Mouse (Mus musculus) heart, adult 2 months (tissue): ENCODE measurements around the gene Phldb1. TPM values are rescaled to one million over a fixed set of nuclear protein-coding genes. Genes with fewer than 3 reads are reported as not detected.

ENCODE experiments used
- DNase-seq, 2 experiments: peaks; one replicate each; pipeline ENCODE4 v3.0.0; 2021
- H3K27ac ChIP-seq: fragments of 200-600 bp; 2 replicates; pipeline ENCODE4 v1.8.1; 2022
- H3K27me3 ChIP-seq: fragments of 200-500 bp; 2 replicates; pipeline ENCODE4 v1.6.1; 2012; ENCODE audit warnings: mild to moderate bottlenecking, low read length, inconsistent platforms, mixed read lengths; ENCODE audit not compliant: control insufficient read depth, insufficient read depth
- H3K36me3 ChIP-seq: fragments of 200-500 bp; 2 replicates; pipeline ENCODE4 v1.6.1; 2012; ENCODE audit warnings: low read length, inconsistent platforms; ENCODE audit not compliant: control insufficient read depth, insufficient read depth
- H3K4me1 ChIP-seq: fragments of 200-500 bp; 2 replicates; pipeline ENCODE4 v1.6.1; 2011; ENCODE audit warnings: low read length; ENCODE audit not compliant: control insufficient read depth, insufficient read depth
- H3K4me3 ChIP-seq: fragments of 200-600 bp; 2 replicates; pipeline ENCODE4 v1.8.1; 2022
- H3K79me2 ChIP-seq: fragments of 200-500 bp; replicated peaks from 2 replicates; pipeline ENCODE4 v1.6.1; 2012; ENCODE audit warnings: mild to moderate bottlenecking, inconsistent platforms, low read length, moderate library complexity, mixed read lengths; ENCODE audit not compliant: control insufficient read depth, insufficient read depth
- H3K9ac ChIP-seq: fragments of 200-500 bp; 2 replicates; pipeline ENCODE4 v1.6.1; 2012; ENCODE audit warnings: low read depth, mild to moderate bottlenecking, control low read depth, inconsistent platforms, low read length, mixed read lengths
- CTCF ChIP-seq: fragments of 200-600 bp; IDR thresholded peaks from 2 replicates; pipeline ENCODE4 v1.8.1; 2022; ENCODE audit warnings: antibody characterized with exemption, mild to moderate bottlenecking, moderate library complexity
- EP300 ChIP-seq: fragments of 200-500 bp; IDR thresholded peaks from 2 replicates; pipeline ENCODE4 v1.6.1; 2011; ENCODE audit warnings: low read depth, low read length, control low read depth; ENCODE audit not compliant: insufficient read depth
- POLR2A ChIP-seq: fragments of 200-500 bp; IDR thresholded peaks from 2 replicates; pipeline ENCODE4 v1.6.1; 2011; ENCODE audit warnings: mild to moderate bottlenecking, low read depth, low read length, control low read depth; ENCODE audit not compliant: insufficient read depth
- WGBS: fragments of 180-500 bp; shearing (Covaris S2); methylation state at CpG from one replicate; pipeline ENCODE4 v1.1.7; 2018; 5-methylcytosine and 5-hydroxymethylcytosine counted together
- intact Hi-C: fragments of 180-260 bp; cut with DNase I; formaldehyde crosslinking; loops from one replicate; pipeline ENCODE4 v1.15.1; 2025
- polyA plus RNA-seq: library from polyadenylated mRNA; depleted of rRNA; stranded (reverse); fragments of >200 nt; gene quantifications from 2 replicates; pipeline ENCODE4 v1.2.3, GENCODE M21; 2012
- total RNA-seq, 2 experiments: library from RNA; stranded (reverse); gene quantifications; 2 replicates each; pipeline ENCODE4 v1.2.3; 2021

The Phldb1 gene
- total and polyA plus RNA-seq, 3 experiments: 104 to 146 (median 108) TPM

DNA sequence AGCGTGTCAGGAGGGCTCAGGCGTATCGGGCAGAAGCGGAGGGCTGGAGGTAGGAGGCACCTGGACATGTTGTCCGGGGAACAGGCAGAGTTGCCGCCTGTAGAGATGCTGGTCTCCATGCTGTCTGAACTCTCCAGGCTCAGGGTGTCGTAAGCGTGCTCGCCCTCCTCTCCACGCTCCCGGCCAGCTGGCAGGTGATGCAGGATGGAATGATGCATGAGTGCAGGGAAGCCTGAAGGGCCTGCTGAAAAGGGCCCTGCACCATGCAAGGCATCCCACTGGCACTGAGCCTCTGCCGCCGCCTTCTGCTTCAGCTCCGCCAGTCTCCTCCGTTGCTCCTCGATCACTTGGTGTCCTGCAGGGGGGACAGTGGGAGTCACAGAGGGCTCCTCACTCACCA, 37.1 kb downstream of the Phldb1 start:
- intact Hi-C loops: no loop called here
- Histone ChIP-seq H3K27me3 (no peaks in the 10 kb centered on the region), H3K27ac (no peak overlapping the region), H3K9ac (no peak overlapping the region), H3K4me3 (no peak overlapping the region), H3K79me2 (no peaks in the 10 kb centered on the region), H3K4me1 (no peaks in the 10 kb centered on the region), H3K36me3 (no peaks in the 10 kb centered on the region)
- DNase-seq: peak in 1 of 2 experiments; percentile 15
- TF ChIP-seq EP300 (no peak), POLR2A (no peak), CTCF (no peak)
- WGBS: 92% methylated on average over 16 of the region's 16 CpGs

DNA sequence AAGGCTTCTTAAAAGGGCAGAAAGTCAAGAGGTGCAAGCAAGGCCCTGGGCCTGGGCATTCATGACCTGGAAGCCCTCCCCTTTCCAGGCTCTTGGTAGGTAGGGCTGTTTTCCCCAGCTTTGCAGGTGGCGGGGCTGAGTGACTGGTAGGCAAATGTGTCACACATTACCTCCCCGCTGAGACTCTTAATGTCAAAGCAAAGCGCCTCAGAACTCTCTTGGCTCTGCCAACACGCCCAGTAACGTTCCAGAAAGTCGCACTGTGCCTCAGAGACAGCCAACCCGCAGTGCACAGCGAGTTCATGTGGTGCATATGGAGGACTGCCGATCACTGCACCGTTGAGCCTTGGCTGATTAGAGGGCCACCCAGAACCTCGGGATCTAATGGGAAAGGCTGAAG, 41.9 kb downstream of the Phldb1 start:
- Histone ChIP-seq H3K27me3 (no peaks in the 10 kb centered on the region), H3K4me3 (no peak overlapping the region), H3K4me1 (peaks cover 16% of the 10 kb centered on the region), H3K79me2 (no peaks in the 10 kb centered on the region), H3K36me3 (no peaks in the 10 kb centered on the region), H3K9ac (no peak overlapping the region), H3K27ac (no peak overlapping the region; the same call in 1 of the 2 replicates)
- no peak for DNase-seq
- TF ChIP-seq CTCF: no peak
- TF ChIP-seq POLR2A: no peak
- no peak for TF ChIP-seq EP300
- intact Hi-C loops: no loop called here
- WGBS: 83% methylated on average over 11 of the region's 11 CpGs

DNA sequence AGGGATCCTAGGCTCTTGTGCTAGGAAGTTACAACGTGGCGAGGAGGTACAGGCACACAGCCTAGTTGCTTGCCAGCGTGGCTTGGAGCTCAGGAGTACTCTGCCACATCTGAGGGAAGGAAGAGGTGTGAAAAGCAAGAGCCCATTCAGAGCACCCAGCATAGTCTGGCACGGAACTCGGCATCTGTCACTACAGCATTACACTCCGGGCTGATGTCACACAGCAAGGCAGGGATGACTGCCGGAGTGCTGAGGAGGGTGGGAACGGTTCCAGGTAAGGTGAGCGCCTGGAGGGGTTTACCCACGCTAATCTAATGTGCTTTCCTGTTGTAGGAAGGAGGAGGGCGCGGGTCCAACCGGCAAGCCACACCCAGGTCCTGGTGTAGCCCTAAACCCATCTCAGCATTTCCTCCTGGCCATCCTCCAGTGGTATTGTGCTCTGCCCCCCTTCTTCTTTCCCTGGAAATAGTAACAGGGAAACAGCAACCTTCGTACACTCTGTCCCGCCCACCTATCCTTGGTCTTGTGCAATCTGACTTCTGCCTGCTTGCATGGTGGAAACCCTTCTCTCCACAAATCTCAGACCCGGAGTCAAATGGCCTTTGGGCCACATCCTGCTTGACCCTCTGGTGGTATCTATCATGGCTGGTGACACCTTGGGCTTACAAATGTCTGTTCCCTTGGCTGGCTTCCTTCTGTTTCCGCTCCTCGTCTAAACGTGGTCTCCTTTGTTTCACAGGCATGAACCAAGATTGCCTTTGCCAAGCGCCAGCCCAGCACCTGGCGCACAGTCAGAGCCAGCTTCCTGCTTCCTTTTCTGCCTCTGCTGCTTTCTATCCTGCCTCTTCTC, 43.1 kb downstream of the Phldb1 start:
- Histone ChIP-seq H3K9ac (no peak overlapping the region), H3K4me1 (peaks cover 16% of the 10 kb centered on the region), H3K36me3 (no peaks in the 10 kb centered on the region), H3K27ac (peak overlapping the region; percentile 17), H3K4me3 (no peak overlapping the region), H3K79me2 (no peaks in the 10 kb centered on the region), H3K27me3 (no peaks in the 10 kb centered on the region)
- WGBS: 16% methylated on average over 21 of the region's 21 CpGs
- DNase-seq: peak; percentile 77 to 84
- TF ChIP-seq CTCF: no peak
- 0 out of 2 replicates have a peak, but pooled peaks have one; percentile 54 for TF ChIP-seq EP300
- TF ChIP-seq POLR2A: no peak
- intact Hi-C loops: loop anchor here (1.0 kb wide), 1 partner anchor 43 kb away; the partner anchor contains the start of gene Phldb1

DNA sequence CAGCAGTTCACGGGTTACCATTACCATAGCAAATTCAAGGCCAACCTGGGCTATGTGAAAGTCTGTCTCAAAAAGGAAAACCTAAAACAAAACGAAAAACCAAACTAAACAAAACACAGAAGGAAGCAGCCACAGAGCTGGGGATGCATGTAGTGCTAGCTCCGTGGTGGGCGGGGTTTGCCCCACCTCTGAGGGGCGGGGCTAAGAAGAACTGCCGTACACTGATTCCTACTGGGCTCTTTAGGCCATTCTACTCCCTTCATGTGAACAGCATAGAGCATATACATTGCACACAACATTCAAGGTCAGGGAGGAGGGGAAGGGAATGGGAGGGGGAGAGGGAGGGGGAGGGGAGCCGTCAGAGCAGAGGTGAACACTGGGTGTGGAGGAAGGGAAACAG, 44.4 kb downstream of the Phldb1 start:
- H3K27me3 ChIP-seq: no peaks in the 10 kb centered on the region
- no peaks in the 10 kb centered on the region for H3K36me3 ChIP-seq
- H3K27ac ChIP-seq: no peak overlapping the region
- no peak overlapping the region for H3K9ac ChIP-seq
- 42% methylated on average over 7 of the region's 7 CpGs for WGBS
- intact Hi-C loops: no loop called here
- TF ChIP-seq CTCF (no peak), EP300 (no peak), POLR2A (no peak)
- peaks cover 24% of the 10 kb centered on the region for H3K4me1 ChIP-seq
- no peak overlapping the region for H3K4me3 ChIP-seq
- peak in 1 of 2 experiments; percentile 36 for DNase-seq
- H3K79me2 ChIP-seq: no peaks in the 10 kb centered on the region

DNA sequence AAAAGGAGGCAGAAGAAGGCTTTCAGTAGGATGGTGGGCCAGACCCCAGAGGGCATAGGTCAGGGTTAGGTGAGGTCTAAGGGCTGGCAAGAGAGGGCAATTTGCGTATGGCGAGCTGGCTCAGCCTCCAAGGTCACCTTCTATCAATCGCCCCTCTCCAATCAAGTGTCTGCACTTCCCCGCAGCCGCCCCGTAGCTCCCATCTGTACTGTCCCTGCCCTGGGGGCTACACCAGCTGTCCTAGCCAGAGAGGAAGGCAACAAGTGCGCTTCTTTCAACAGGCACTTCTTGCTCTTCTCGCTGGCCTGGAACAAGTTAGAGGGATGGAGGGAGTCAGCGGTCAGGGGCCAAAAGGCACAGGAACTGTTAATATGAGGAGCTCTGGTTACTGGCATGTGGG, 47.0 kb downstream of the Phldb1 start:
- Histone ChIP-seq H3K9ac (no peak overlapping the region), H3K4me3 (no peak overlapping the region), H3K36me3 (no peaks in the 10 kb centered on the region), H3K27ac (no peak overlapping the region), H3K4me1 (peaks cover 26% of the 10 kb centered on the region), H3K79me2 (no peaks in the 10 kb centered on the region), H3K27me3 (no peaks in the 10 kb centered on the region)
- intact Hi-C loops: loop anchor here (5.0 kb wide), 1 partner anchor 181 kb away; no protein-coding TSS in a partner anchor
- DNase-seq: no peak
- no peak for TF ChIP-seq EP300
- no peak for TF ChIP-seq CTCF
- TF ChIP-seq POLR2A: no peak
- WGBS: 82% methylated on average over 9 of the region's 9 CpGs

DNA sequence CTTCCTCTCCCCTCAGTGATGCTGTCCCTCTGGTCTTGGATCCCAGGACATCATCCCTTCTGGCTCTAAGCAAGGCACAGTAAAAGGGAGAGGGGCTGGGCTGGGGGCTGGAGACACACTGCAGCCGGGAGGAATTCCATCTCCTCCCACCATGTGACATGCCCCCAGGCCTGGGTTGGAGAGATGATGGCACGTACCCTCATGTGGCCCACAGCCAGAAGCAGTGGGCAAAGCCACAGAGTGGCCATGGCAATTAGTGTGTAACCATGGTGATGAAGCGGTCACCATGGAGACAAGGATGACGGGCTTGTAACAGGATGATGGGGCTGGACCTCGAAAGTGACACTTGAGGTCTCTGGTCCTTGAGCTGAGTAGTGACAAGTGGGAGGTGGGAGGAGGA, 48.4 kb downstream of the Phldb1 start:
- Histone ChIP-seq H3K36me3 (no peaks in the 10 kb centered on the region), H3K27me3 (no peaks in the 10 kb centered on the region), H3K27ac (peak overlapping the region; percentile 36), H3K4me1 (peaks cover 16% of the 10 kb centered on the region), H3K79me2 (no peaks in the 10 kb centered on the region), H3K9ac (no peak overlapping the region), H3K4me3 (no peak overlapping the region)
- WGBS: 71% methylated on average over 5 of the region's 5 CpGs
- no peak for DNase-seq
- TF ChIP-seq EP300: no peak
- no peak for TF ChIP-seq CTCF
- intact Hi-C loops: loop anchor here (5.0 kb wide), 1 partner anchor 179 kb away; no protein-coding TSS in a partner anchor
